Mouse (Mus musculus): ENCODE results near the gene Thrb.
"Not testable (repeated sequence)": the region's sequence is repeated elsewhere in the genome, so short reads cannot be mapped to it uniquely, and the experiment has no call there.

Gene Thrb

DNA sequence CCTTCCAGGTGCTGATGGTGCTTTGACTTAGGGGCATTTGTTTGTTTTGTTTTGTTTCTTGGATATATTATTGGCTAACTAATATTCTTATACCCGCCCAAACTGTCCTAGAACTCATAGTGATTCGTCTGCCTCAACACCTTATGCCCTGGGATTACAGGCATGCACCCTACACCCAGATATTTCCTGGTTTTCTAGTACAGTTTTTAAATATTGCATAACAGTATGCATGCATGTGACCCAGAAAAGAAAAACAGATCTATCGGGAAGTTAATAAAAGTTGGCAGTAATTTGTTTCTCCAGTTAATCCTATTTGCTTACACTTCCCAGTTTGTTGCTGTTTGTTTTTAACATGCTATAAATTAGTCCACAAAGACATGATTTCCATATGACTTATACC lies 225.3 kb downstream of the Thrb start:
- no peak for DNase-seq

DNA sequence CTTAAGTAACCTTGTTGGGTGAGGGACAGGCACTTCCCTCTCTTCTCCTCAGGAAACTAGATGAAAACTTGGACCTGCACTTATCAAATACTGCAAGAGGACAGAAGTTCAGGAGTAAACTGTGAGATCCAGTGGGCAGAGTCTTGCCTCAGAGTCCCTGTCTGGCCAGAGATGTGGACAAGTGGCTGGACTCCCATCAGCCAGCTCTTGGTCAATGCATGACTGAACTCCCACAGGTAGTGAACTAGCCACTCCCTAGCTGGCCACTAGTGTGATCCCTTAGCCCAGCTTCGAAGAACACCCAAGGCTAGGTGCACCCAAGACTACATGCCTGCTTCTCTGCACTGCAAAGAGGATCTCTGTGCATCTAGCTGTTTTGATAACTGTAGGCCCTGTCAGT lies 234.7 kb downstream of the Thrb start:
- no peak for DNase-seq

DNA sequence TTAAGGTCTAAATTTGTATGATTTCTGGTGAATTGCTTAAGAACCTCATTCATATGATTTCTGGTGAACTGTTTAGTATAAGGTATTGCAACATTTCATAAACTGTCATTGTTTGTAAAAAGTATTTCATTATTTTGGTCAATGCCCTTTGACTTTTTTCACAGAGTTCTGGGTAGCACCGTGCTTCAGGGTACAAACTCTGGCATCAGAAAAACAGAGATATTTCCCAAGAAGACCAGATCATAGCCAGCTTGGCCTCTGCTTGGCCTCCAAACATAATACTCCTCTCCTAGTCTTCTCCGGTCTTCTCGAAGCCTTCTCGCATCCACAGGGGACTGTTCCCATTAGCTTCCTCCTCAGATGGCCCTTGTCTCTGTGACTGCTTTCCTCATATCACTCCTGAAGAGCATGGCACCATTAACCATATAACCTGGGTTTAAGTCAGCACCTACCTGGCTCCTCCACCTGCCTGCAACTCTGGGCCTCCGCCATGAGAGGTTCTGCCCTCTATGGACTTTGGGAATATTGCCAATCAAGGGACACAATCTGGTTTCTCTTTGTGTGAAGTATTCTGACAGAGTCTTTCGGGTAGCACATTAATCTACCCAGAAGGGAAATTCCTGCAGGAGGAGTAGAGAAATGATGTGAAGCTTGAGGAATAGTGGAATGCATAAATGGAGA lies 239.8 kb downstream of the Thrb start:
- DNase-seq = peak in 1 of 2 experiments; percentile 8

DNA sequence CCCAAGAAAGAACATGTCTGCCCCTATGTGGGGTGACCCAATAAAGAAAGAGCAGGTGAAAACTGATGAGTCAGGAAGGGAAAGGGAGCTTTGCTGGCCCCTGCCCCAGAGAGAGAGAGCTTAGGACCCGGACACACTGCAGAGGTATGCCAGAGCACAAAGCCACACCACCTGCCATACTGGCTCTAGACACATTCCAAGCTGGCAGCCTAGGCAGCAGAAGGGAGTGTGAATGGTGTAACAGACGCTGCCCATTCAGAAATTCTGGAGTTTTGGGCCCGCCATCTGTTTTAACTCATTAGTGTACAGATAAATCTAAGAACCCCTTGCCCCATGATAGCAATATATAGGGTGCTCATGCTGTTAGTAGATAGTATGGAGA lies 240.3 kb downstream of the Thrb start:
- peak; percentile 44 to 57 for DNase-seq

DNA sequence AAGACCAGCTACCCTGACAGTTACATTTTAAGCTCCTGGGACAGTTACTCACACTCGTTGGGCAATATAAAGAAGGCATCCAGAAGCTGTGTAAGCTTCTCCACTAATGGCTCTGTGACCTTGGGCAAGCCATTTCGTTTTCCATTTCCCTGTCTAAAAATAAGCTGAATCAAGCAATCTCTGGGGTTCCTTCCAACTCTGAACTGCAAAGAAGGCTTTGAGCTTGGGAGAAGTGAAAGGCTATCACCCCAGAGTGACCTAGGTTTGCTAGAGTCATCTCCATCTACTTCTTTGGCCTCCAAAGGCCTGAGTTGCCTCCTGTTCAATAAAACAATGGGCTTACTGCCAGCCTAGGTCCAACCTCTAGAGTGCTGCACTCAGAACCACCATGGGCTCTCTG lies 242.4 kb downstream of the Thrb start:
- DNase-seq = no peak

DNA sequence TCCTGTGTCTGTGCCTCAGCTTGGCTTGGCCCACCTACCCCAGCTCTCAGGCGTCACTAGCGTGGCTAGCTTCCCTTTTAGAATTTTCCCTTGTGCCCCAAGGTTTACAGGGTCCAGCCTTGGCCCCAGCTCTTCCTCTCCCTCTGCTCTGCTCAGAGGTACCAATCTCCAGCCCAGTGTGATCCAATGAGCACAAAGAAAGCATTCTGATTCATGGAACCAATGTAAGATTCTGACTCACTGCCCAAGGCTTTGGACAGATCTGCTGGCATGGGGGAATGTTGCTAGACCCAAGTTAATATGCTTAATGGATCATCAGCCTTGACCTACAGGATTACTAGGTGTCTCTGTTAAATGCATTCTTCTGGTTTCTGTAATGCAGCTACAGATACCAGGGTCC lies 243.1 kb downstream of the Thrb start:
- DNase-seq = no peak

DNA sequence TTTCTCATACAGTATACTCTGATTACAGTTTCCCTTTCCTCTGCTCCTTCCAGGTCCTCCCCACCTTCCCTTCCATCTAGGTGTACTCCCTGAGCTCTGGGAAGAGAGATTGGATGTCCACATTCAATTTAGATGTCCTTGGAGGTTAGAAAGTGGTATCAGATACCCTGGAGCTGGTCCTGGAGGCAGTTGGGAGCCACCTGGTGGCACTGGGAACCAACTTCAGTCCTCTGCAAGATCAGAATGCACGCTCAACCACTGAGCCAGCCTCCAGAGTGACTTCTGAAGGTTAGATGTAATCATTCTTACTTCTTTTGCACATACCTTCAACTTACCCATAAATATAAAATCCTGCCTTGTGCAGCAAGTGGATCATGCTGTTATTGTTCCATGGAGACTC lies 244.5 kb downstream of the Thrb start:
- DNase-seq = peak in 1 of 2 experiments; percentile 11

DNA sequence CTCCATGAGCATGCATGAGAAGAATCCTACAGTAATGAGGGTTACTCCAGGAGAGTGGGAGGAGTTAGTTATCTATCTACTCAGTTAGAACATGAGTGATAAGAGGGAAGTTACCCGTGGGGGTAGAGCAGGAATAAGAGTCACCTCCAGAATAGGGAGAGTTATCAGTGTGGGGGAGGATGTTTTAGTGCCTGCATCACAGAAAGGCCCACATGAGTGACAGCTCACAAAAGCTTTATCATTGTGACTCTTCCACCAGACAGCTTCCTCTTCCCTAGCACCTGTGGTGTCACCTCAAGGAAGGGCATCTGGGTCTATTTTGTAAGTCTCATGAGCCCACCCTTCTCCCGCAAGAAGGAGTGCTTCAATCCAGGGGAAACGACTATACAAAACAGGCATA lies 245.6 kb downstream of the Thrb start:
- DNase-seq = no peak

DNA sequence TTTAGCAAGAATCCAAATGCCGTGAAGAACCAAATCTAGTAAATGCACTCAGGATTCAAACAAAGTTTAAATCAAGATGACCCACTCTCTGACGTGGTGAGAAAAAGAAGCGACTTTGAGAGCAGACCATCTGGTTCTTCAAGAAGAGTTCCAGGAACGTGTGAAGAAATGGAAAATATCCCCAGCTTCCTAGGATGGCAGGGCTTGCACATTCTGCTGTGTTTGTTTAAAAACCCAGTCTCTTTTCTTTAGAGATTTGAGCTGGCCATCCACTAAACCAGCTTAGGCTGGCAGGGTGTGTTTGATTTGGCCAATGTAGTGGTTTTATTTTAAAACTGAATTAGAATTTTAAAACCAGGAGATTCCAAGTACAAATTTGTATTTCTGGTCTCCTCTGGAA lies 246.9 kb downstream of the Thrb start:
- DNase-seq = no peak

DNA sequence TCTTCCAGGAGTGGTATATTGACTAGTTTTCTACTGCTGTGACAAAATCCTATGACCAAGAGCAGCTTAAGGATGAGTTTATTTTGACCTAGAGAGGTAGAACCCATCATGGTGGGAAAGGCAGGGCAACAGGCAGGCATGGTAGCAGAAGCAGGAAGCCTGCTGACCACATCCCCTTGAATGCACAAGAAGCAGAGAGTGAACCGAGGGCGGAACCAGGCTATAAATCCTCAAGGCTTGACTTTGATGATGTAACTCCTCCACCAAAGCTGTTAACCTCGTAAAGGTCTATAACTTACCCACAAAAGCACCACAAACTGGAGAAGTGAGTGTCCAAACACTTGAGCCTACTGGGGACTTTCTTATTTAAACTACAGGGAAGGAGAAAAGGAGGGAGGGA lies 251.1 kb downstream of the Thrb start:
- no peak for DNase-seq

DNA sequence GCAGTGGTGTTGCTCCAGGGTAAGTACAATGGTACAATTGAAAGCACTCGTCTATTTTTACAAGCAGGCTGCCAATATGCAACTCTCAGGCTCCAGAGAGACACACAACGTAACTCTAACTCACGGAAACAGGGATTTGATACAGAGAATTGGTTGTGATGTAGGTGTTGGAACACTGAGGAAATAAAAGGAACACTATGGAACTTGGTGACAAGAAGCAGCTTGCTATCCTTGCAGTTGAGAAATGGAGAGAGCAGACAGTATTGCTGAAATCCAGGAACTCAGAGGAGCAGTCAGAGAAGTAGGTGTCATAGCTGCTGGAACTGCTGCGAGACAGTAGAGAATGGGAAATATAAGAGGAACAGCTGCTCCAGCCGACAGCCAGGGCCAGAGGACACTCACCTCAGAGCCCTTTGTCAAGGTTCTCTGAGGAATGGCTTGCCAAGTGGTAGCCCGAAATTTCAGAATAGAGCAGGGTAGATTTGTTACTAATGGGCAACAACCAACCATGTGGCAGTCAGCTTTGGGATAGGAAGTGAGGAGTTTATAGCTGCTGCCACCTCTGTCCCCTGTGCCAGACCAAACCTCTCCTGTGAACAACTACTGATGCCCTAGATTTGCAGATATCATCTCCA lies 252.6 kb downstream of the Thrb start:
- no peak for DNase-seq

DNA sequence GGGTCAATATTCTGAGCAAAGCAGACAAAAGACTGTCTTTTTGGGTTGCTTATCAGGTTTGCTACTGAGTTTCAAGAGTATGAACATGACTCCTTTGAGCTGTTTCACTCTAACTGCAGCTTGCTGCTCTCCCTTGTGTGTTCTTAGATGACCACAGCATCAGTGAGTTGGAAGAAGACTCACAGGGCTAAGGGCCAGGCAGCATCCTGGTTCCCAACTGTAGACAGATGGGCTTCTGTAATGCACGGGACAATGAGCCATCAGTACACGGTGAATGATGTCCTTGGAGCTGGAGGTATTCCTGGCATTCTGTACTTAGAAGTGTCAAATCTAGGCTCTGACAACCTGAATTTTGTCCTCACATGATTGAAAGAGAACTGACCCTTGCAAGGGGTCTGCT lies 255.5 kb downstream of the Thrb start:
- DNase-seq = peak; percentile 29 to 43

DNA sequence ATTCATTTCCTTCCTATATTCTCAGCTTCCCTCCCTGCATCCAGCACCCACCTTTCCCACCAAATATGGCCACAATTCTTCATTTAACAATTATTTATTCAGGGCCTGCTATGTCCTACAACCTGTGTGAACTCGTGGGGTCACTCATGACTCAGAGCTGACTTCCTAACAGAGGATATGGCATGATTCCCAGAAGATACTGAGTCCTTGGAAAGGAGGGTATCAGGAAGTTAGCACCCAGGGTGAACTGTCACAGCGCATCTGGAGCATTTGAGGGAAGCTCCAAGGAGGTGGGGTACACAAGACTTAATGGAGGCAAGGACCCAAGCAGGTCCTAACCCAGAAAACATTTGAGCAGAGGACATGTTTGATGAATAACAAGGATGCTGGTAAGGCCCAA lies 256.6 kb downstream of the Thrb start:
- DNase-seq = no peak

DNA sequence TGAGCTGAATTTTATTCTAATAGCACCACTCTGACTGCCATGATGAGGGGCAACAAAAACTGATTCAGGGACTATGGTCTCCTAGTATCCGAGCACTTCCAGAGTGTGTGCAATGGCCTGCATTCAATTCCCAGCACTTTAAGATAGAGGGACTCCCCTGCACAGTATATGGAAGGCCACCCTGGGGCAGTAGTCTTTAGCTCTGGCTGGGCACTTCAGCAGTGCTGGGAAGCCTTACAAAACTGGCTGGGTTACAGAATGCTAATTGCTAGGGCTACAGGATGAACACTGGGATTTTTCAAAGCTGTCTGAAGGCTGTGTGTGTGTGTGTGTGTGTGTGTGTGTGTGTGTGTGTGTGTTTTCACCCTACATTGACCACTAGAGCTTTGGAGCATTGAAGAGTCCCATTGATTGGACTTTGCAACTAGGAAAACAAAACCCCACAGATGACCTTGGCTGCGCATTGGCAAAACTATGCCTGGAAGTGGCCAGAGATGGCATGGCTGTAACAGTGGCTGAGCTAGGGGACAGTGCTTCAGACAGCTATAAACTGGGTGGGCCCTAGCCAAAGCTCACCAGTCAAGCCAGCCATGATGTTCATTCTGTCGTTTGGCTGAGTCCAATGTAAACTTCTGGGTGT lies 257.2 kb downstream of the Thrb start:
- no peak for DNase-seq

DNA sequence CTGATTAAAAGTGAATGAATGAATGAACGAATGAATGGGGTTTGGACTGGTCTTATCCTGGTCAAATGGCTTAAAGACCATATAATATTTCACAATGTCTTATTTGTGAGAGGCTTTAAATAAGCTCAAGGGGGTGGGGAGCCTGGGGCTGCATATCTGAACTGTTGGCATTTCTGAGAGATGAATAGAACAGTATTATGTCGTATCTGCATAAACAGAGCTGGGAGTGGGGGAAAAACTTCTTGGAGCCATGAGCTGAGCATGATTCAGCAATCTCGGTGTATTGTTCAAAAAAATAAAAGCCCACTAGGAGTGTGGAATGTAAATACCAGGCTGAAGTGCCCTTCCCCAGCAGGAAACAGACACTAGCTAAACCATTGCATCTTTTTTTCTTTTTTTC lies 257.8 kb downstream of the Thrb start:
- no peak for DNase-seq

DNA sequence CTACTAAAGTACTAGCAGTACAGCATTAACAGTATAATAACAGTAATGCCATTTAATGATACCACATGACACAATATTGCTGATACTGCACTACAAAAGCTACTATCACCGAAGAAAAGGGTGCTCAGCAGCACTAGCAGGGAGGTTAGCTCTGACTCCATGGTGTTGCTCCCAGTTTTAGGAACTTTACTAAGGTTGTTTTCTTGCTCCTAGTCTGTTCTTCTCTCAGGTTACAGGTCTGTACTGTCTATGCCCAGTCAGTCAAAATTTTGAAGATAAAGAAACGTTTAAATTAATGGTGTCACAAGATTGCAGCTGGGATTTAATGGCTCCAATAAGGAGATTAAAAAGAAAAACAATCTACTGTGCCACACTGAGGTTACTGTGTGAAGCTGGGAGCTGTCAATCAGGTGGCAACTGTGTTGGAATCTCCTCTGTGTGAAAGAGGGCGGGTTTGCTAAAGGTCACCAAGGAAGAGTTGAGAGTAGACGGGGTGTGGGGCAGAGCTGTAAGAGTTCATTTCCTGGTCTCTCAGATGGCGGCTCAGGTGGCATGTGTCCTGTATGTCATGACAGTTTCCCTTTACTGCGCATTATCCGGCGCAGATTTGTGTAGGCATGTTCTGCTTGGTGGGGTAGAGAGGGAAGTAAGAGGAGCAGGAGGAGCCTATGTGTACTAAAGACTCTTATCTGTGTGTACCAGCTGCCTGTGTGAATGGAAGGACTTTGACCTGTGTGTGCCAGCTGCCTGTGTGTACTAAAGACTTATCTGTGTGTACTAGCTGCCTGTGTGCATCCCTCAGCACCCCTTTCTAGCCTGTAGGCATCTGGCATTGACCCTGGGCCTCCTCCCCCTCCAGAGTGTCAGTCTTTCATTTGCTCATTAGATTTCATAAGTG lies 263.0 kb downstream of the Thrb start:
- DNase-seq = no peak

DNA sequence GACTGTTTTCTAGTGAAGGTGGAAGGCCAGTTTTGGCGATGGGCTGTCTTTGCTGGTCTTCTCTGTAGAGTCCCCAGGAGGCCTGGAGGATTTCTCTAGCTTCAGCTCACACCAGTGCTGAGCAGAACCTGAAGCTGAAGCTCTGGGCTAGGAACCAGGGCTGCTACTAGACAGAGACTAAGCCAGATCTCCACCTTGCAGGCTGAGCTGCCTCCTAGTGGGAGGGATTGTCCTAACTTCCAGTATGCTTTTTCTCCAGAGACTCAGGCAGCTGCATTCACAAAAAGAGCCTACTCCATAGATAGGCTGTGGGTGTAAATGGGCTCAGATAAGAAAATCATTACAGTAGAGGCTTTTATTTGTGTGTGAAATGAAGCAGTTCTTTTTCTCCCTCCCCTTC lies 267.4 kb downstream of the Thrb start:
- peak; percentile 48 to 63 for DNase-seq

DNA sequence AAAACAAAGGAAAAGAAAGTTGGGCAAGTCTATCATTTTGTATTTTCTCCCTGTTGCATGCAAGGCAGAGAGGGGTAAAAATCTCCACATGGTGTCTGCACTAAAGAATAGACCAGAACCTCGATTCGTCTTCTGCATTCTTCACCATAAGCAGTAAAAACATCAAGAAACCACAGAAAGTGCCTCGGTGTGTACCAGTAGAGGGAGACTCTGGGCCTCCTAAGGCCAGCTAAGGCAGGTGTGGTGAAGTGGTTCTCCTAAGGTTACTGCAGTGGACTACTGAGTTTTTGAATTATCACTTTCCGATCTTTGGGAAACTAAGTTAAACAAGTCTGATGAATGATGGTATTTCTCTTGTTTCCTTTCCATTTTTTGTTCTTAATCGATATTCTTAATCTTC lies 269.5 kb downstream of the Thrb start:
- DNase-seq = no peak

DNA sequence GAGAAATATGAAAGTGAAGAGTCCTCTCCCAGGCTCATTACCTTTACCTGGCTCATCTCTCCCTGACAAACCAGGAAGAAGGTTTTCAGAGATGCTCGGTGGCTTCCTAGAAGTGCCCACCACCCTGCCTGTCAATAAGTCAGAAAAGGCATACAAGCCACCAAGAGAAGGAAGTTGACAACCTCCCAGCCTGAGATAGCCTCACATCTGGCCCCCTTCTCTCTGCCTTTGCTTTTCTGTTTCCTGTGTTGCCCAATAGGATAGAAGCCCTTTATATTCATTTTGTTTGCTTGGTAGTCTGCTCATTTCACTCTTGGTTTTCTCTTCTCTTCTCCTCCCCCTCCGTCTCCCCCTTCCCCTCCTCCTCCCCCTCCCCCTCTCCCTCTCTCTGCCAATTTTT lies 273.4 kb downstream of the Thrb start:
- no peak for DNase-seq

DNA sequence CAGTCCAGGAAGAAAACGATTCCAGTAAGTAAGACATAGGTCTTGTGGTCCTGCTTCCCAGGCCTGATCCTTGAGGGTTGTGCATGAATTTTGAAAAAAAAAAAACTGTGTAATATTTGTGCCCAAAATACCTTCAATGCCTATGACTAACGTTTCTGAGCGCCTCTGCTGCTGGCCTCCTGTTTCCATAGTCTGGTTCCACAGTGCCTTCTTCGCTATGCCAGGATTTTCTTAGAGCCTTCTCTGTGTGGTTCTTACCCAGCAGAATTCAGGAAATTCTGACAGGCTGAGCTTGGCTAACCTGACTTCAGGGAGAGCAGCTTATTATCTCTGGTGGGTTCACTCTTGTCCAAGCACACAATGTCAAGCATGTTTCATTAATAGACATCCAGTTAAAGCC lies 274.7 kb downstream of the Thrb start:
- not testable (repeated sequence) for DNase-seq

DNA sequence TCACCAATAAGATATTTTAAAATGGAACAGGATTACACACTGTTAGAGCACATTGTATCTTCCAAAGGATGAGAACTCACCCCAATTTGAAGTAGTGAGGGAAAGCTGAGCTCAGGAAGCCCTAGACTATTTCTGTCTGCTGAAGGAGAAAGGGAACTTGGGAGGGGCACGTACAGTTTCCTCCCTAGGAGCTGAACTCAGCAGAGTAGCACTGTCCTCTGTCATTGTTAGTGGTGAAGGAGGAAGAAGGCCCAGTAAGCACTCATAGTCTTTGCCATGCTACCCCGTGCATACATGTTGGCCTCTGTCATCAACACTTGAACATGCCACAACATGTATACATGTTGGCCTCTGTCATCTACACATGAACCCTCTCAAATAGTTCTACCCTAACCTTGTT lies 294.0 kb downstream of the Thrb start:
- no peak for DNase-seq

DNA sequence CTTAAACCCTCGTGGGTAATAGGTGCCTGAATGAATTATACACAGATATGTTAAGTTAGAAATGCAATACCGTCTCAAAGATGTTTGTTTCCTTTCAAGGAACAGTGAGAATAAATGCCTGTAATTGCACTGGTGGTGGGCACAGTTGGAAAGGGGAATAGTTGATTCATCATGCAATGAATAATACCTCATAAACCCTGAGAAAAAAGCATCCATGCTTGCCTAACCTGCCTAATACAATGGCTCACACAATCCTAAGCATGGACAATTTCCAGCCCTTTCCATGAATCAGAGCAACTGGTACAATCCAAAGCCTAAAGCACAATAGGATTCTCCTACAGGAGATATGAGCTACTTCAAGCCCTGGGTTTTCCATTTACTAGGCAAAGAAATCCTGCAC lies 299.8 kb downstream of the Thrb start:
- DNase-seq = no peak

DNA sequence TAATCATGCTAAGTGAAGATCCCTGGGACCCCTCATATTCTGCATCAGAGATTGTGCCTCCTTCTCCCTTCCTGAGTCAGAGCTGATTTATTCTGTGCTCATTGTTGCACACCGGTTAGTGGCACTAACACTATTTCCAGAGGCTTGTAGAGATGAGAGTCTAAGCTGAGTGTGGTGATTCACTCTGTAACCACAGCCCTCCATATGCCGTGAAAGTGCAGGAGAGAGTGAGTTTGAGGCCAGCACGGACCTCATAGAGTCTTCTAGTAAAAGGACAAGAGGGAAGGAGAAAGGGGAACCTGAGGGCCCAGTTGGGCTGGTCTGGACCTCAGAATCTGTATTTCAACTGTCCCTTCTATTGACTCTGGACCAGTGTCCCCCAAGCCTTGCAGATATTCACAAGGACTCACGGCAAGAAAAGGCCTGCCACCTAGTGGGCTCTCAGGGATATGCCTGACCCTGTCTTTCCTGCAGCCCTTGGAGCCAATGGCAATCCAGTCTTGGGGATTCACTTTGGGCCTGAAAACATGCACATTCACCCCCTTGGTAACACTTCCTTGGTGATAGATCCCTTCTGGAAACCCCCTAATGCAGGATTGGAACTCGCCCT lies 307.2 kb downstream of the Thrb start:
- DNase-seq = peak; percentile 43 to 76
